Mouse (Mus musculus) thymus, adult 2 months (tissue): Measurements from ENCODE around the gene Gbf1.

ENCODE experiments used
- CTCF ChIP-seq: fragments of 200-500 bp; IDR thresholded peaks from 2 replicates; pipeline ENCODE4 v1.5.1; 2012; ENCODE audit warnings: mild to moderate bottlenecking, control low read depth, low read length, moderate library complexity, borderline replicate concordance; ENCODE audit not compliant: control insufficient read depth, poor library complexity, insufficient read depth; ENCODE audit errors: extremely low read depth
- POLR2A ChIP-seq: fragments of 200-500 bp; IDR thresholded peaks from 2 replicates; pipeline ENCODE4 v1.6.1; 2012; ENCODE audit warnings: mild to moderate bottlenecking, low read length, control low read depth, moderate library complexity; ENCODE audit not compliant: control insufficient read depth, poor library complexity, insufficient read depth; ENCODE audit errors: extremely low read depth

DNA sequence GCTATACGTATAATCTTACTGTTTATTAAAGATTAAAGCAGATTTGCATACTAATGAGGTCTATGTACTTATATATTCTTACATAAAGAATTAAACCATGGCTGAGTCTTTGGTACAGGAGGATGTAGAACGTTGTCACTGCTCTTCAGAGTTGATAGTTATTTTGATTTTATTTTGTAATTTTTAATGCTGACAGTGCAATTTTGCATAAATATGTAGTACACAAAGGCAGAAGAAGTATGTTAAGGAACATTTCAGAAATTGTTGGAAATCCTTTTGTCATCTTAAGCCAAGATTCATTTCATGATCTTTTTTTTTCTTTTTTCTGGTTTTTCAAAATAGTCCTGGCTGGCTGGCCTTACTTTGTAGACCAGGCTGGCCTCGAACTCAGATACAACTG is 17.1 kb downstream of the Gbf1 start:
- TF ChIP-seq POLR2A (no peak), CTCF (no peak)
